8 mouse cellular contexts compared by ENCODE assay signal in genomic region chr16:32878972-32879926, GRCm38 (mm10). TPM values are rescaled to one million over a fixed set of nuclear protein-coding genes. Genes with fewer than 3 reads are reported as not detected.
DNase-seq lines count a peak whose midpoint lies in the region; ATAC-seq and TF ChIP-seq lines count a peak whose summit lies in the region.

No protein-coding gene starts in this region.

- peak overlapping the region; percentile 79 for H3K4me2 ChIP-seq in embryonic facial prominence, embryonic 11.5 days (ENCODE audit: low read depth, low read length)

- no peak for ATAC-seq in embryonic facial prominence, embryonic 11.5 days (replicated peaks; ENCODE audit: insufficient number of reproducible peaks, low FRiP score, low TSS enrichment, low read depth)

- no peaks in the 10 kb centered on the region for H3K9me3 ChIP-seq in embryonic facial prominence, embryonic 11.5 days (replicated peaks; ENCODE audit: control insufficient read depth, low read length)
- no peaks in the 10 kb centered on the region for H3K9me3 ChIP-seq in limb, embryonic 10.5 days (replicated peaks)

- H3K36me3 ChIP-seq in embryonic facial prominence, embryonic 11.5 days (replicated peaks; ENCODE audit: control insufficient read depth, insufficient read depth, low read depth, low read length) = no peaks in the 10 kb centered on the region
- H3K36me3 ChIP-seq in limb, embryonic 10.5 days = peaks cover 15% of the 10 kb centered on the region

- H3K27ac ChIP-seq in left cerebral cortex, adult 2 months = no peak overlapping the region
- H3K27ac ChIP-seq in embryonic facial prominence, embryonic 11.5 days (replicated peaks; ENCODE audit: low read depth, low read length) = no peak overlapping the region
- no peak overlapping the region for H3K27ac ChIP-seq in limb, embryonic 10.5 days

- H3K4me1 ChIP-seq in embryonic facial prominence, embryonic 11.5 days (ENCODE audit: control insufficient read depth, insufficient read depth, low read length) = peaks cover 3% of the 10 kb centered on the region; the same call in 1 of the 2 replicates
- H3K4me1 ChIP-seq in limb, embryonic 10.5 days = peaks cover 14% of the 10 kb centered on the region

- intact Hi-C loops in left cerebral cortex, adult 2 months (cut with DNase I) = loop anchor here (5.0 kb wide), 2 partner anchors 178 to 503 kb away; partner anchors contain the start of genes Iqcg, Rpl35a and Zfp148

- H3K4me3 ChIP-seq in left cerebral cortex, adult 2 months = peak overlapping the region; percentile 96
- peak overlapping the region; percentile 69; the same call in 1 of the 2 replicates for H3K4me3 ChIP-seq in embryonic facial prominence, embryonic 11.5 days (ENCODE audit: low read depth, low read length)
- peak overlapping the region; percentile 89 for H3K4me3 ChIP-seq in limb, embryonic 10.5 days

- TF ChIP-seq CTCF in left cerebral cortex, adult 2 months (IDR thresholded peaks at IDR 0.05) = no peak

- 86% methylated on average over 14 of the region's 14 CpGs for WGBS in embryonic facial prominence, embryonic 11.5 days
- 87% methylated on average over 14 of the region's 14 CpGs for WGBS in limb, embryonic 10.5 days

- H3K9ac ChIP-seq in embryonic facial prominence, embryonic 11.5 days (replicated peaks; ENCODE audit: low read length) = no peak overlapping the region

- no peaks in the 10 kb centered on the region for H3K27me3 ChIP-seq in embryonic facial prominence, embryonic 11.5 days (ENCODE audit: control insufficient read depth, insufficient read depth, low read length)
- no peaks in the 10 kb centered on the region for H3K27me3 ChIP-seq in limb, embryonic 10.5 days (ENCODE audit: low read depth, poor library complexity, severe bottlenecking)

- DNase-seq in left cerebral cortex, adult 2 months (ENCODE audit: extremely low spot score in 1 of 2, low spot score in 2 of 2) = no peak
- DNase-seq in left cerebral cortex, adult 18-20 months (ENCODE audit: low spot score in 2 of 2) = no peak
- no peak for DNase-seq in embryonic facial prominence, embryonic 11.5 days (ENCODE audit: low spot score)
- no peak for DNase-seq in limb, embryonic 10.5 days (ENCODE audit: low spot score)
- peak; percentile 16 for DNase-seq in retina, embryonic 14.5 days (ENCODE audit: low spot score)
- no peak for DNase-seq in right cerebral cortex, postnatal 14 days
- DNase-seq in urinary bladder, postnatal 14 days (ENCODE audit: low spot score) = no peak
- no peak for DNase-seq in cerebellum, adult 8-10 months

RNA-seq across cellular contexts. Expression of gene Rubcn, which starts 1.7 kb away (rescaled TPM):
- 10 to 100 TPM; 69.8 to 73.7 TPM for total RNA-seq in left cerebral cortex, adult 2 months (2021)
- total RNA-seq in left cerebral cortex, adult 18-20 months (2021) = 10 to 100 TPM; 70.2 to 71.9 TPM
- polyA plus RNA-seq in embryonic facial prominence, embryonic 11.5 days (2014; fragmentation: Nextera tagmentation; extraction: Ambion mirVana) = 10.5 and 12.7 TPM in 2 replicates
- polyA plus RNA-seq in limb, embryonic 10.5 days (2016; fragmentation: Nextera tagmentation; extraction: Ambion mirVana) = 16.2 and 17.6 TPM in 2 replicates

RNA-seq across cellular contexts. Expression of gene Fyttd1, which starts 1.9 kb away (rescaled TPM):
- total RNA-seq in left cerebral cortex, adult 2 months (2021) = 100 to 1,000 TPM; 112 to 119 TPM
- 100 to 1,000 TPM; 110 to 118 TPM for total RNA-seq in left cerebral cortex, adult 18-20 months (2021)
- polyA plus RNA-seq in embryonic facial prominence, embryonic 11.5 days (2014; fragmentation: Nextera tagmentation; extraction: Ambion mirVana) = 147 and 156 TPM in 2 replicates
- polyA plus RNA-seq in limb, embryonic 10.5 days (2016; fragmentation: Nextera tagmentation; extraction: Ambion mirVana) = 91.6 and 94.8 TPM in 2 replicates

RNA-seq across cellular contexts. Expression of gene Lrch3, which starts 34.7 kb away (rescaled TPM):
- 10 to 100 TPM; 37.7 to 39.3 TPM for total RNA-seq in left cerebral cortex, adult 2 months (2021)
- total RNA-seq in left cerebral cortex, adult 18-20 months (2021) = 10 to 100 TPM; 36.3 to 40.1 TPM
- 31.7 and 32.2 TPM in 2 replicates for polyA plus RNA-seq in embryonic facial prominence, embryonic 11.5 days (2014; fragmentation: Nextera tagmentation; extraction: Ambion mirVana)
- 29.1 and 35.9 TPM in 2 replicates for polyA plus RNA-seq in limb, embryonic 10.5 days (2016; fragmentation: Nextera tagmentation; extraction: Ambion mirVana)
